Mouse (Mus musculus) brain, embryonic 14.5 days (tissue): ENCODE data around the gene Rps19bp1. TPM values are rescaled to one million over a fixed set of nuclear protein-coding genes. Genes with fewer than 3 reads are reported as not detected.
A peak's percentile ranks its signal among the peaks of the same experiment; 100 is the strongest.

ENCODE experiments used
- DNase-seq: peaks from one replicate; pipeline ENCODE4 v3.0.0-alpha.2; 2011; ENCODE audit warnings: low read depth
- CTCF ChIP-seq: fragments of 200-500 bp; IDR thresholded peaks from 2 replicates; pipeline ENCODE4 v1.5.1; 2012; ENCODE audit warnings: inconsistent platforms, mild to moderate bottlenecking, moderate library complexity, borderline replicate concordance; ENCODE audit not compliant: insufficient read depth, insufficient read length; ENCODE audit errors: extremely low read depth
- POLR2A ChIP-seq: fragments of 200-500 bp; IDR thresholded peaks from 2 replicates; pipeline ENCODE4 v1.6.1; 2012; ENCODE audit warnings: mild to moderate bottlenecking, inconsistent platforms, borderline replicate concordance; ENCODE audit not compliant: poor library complexity, insufficient read depth, insufficient read length, severe bottlenecking; ENCODE audit errors: extremely low read depth
- polyA plus RNA-seq: library from polyadenylated mRNA; depleted of rRNA; stranded (reverse); fragments of >200 nt; gene quantifications from 2 replicates; pipeline ENCODE4 v1.2.3, GENCODE M21; 2012; rRNA removed

Rps19bp1 gene
- polyA plus RNA-seq, 1 experiment, result 51.4 TPM

GRCm38 (mm10) chr15:80232331-80232730, 31.8 kb downstream of the Rps19bp1 start:
- no peak for DNase-seq
- no peak for TF ChIP-seq POLR2A
- TF ChIP-seq CTCF, result no peak

DNA sequence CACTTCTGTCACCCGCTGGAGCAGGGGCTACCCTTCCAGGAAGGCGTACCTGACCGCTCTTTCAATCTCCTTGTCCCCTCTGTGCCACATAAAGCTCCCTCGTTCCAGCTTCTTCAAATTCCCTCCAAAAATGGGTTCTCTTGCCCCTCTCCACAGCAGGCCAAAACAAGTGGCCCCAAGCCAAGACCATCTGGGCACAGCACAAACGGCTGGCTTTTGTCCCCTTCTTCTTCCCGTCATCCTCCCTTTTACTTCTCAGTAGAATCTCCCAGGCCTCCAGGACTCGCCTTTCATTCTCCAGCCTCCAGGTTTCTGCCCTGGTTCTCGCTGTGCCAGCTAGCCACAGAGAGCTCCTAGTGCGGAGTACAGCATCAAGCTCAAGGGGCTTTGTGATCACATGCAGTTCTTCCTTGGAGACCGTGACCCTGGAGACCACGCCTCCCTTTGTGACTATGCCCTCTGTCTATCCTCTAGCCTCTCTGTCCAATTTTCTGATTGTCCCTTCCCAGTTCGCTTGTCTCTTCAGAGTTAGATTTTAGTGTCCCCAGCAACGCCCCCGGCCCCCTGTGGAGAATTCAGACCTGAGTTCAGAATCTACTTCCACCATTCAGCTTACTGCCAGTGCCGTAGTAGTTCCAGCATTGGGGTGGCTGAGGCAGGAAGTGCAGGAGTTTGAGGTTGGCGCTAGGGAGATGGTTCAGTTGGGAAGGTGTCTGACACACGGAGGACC, 35.9 kb downstream of the Rps19bp1 start:
- TF ChIP-seq CTCF, result no peak
- no peak for TF ChIP-seq POLR2A
- DNase-seq, result peak; percentile 24

DNA sequence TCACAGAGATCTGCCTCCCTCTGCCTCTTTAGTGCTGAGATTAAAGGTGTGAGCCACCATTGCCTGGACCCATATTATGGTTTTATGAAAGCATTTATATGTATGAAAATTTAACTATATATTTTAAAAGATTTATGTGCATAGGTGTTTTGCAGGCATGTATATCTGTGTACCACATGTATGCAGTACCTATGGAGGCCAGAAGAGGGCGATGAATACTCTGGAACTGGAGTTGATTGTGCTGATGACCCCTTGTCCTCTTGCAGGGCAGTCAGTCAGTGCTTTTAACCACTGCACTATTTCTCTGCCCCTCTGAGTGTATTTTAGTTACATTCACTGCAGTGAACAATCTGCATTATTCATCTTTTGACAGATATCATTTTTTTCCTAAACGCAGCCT, 38.3 kb downstream of the Rps19bp1 start:
- DNase-seq, result peak; percentile 51
- TF ChIP-seq POLR2A (no peak), CTCF (peak; percentile 62; the same call in 1 of the 2 replicates)

DNA sequence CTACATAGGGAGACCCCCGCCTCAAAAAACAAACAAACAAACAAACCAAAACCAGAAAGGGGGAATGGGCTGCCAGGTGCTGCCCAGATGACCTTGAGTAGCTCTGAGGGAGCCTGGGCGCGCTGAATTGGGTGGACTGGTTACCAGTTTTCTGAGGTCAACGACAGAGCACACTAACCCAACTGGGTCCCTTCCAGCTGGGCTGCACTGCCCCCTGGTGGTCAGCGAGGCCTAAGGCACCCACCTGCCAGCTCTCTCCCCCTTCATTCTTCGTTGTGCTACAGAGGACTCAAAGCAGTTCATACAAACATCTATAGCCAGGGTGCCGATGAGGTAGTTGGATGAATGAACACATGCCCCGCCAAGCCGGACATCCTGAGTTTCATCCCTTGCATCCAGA, 38.9 kb downstream of the Rps19bp1 start:
- peak; percentile 60 for DNase-seq
- TF ChIP-seq CTCF (peak; percentile 90), POLR2A (no peak)

GRCm38 (mm10) chr15:80223751-80224150, 40.4 kb downstream of the Rps19bp1 start:
- DNase-seq, result no peak
- no peak for TF ChIP-seq CTCF
- TF ChIP-seq POLR2A, result no peak

- no peak for TF ChIP-seq POLR2A
- TF ChIP-seq CTCF, result no peak
- DNase-seq, result no peak
Observed at GRCm38 (mm10) chr15:80221031-80221430, 43.1 kb downstream of the Rps19bp1 start.

DNA sequence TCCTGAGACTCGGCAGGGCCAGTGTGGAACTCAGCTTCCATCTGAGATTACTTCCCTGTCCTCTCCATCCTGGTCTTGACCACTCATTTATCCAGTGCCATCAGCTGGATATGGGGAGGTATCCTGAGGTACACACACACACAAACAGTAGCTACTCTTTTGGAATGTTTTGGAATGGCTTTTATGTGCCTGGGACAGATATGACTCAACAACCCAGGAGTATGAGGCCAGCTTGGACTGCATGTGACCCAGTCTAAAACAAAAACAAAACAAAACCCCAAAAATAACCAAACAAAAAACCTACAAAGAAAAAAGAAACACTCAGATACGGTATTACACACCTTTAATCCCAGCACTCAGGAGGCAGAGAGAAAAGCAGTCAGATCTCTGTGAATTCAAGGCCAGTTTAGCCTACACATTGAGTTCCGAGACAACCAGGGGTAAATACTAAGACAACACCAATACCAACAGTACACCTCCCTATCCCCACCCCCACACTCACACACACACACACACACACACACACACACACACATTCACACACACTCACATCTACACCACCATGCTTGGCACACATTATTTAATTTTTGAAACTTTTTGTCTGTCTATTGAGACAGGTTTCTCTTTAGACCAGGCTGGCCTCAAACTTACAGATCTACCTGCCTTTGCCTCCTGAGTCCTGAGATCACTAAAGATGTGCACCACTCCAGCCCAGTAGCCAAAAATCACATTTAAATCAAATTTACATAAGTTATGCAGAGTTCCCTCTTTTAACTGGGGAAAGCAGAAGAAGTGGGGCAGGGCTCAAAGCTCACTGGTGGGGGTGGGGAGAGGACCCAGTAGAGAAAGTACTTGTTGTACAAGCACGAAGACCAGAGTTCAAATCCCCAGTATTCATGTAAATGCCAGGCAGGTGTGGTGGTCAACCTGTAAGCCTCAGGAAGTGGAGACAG, 44.1 kb downstream of the Rps19bp1 start:
- TF ChIP-seq CTCF (no peak), POLR2A (no peak)
- DNase-seq, result no peak

- peak; percentile 22 for DNase-seq
- TF ChIP-seq CTCF, result no peak
- no peak for TF ChIP-seq POLR2A
Observed at GRCm38 (mm10) chr15:80219211-80219610, 44.9 kb downstream of the Rps19bp1 start.

DNA sequence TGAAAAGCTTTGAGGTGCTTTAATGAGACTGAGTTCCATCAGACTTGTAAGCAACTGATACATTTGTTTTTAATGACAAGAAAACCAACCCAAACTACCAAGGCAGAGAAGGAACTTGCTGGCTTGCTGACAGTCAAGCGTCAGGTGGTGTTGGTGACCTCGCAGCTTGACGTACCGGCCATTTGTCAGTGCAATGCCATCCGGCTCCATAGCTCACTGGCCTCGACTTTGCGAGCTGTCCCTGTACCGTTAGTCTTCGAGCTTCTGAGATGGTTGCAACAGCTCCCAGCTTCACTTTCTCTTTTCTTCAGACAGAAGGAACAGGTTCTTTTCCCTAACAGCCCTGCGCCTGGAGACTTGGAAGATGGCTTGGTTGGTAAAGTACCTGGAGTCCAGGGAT, 46.6 kb downstream of the Rps19bp1 start:
- TF ChIP-seq CTCF, result no peak
- TF ChIP-seq POLR2A, result no peak
- DNase-seq, result no peak

DNA sequence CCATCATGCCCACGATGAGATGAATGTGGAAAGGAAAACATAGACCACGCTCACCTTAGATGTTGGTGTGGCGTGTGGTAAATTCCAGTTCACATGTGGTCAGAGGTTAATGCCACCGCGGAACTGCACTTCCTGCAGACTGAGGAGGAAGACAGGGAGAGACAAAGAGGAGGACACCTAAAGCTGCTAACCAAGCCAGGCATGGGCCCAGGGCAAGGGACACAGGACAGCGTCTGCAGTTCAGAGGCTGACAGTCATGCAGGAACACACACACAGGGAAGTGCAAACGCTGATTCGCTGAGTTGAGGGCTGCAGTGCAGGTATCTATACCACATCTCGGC, 47.7 kb downstream of the Rps19bp1 start:
- DNase-seq, result no peak
- no peak for TF ChIP-seq CTCF
- no peak for TF ChIP-seq POLR2A

GRCm38 (mm10) chr15:80215716-80216479, 48.2 kb downstream of the Rps19bp1 start:
- peak; percentile 39 for DNase-seq

GRCm38 (mm10) chr15:80213688-80214087, 50.4 kb downstream of the Rps19bp1 start:
- no peak for DNase-seq
- no peak for TF ChIP-seq POLR2A
- no peak for TF ChIP-seq CTCF

More at GRCm38 (mm10) chr15:80215716-80216479, 48.2 kb downstream of the Rps19bp1 start:
- TF ChIP-seq POLR2A (no peak), CTCF (peak; percentile 66)

Other genes starting within 250 kb of the Rps19bp1 start
- 12.3 and 16.8 TPM in 2 replicates for gene Pdgfb, start 249.3 kb downstream of the Rps19bp1 start, polyA plus RNA-seq
- 64.7 and 75.5 TPM in 2 replicates for gene Syngr1, start 173.0 kb downstream of the Rps19bp1 start, polyA plus RNA-seq
- 770 and 873 TPM in 2 replicates for gene Rpl3, start 172.4 kb downstream of the Rps19bp1 start, polyA plus RNA-seq
- gene Tab1, start 131.2 kb downstream of the Rps19bp1 start, polyA plus RNA-seq, result 49.3 and 55.3 TPM in 2 replicates
- 47.2 and 64.7 TPM in 2 replicates for gene Mgat3, start 90.6 kb downstream of the Rps19bp1 start, polyA plus RNA-seq
- 14.3 and 20.8 TPM in 2 replicates for gene Mief1, start 30.3 kb downstream of the Rps19bp1 start, polyA plus RNA-seq
- not detected in 2 replicates for gene AC140267.1, start 28.5 kb downstream of the Rps19bp1 start, polyA plus RNA-seq
- 236 and 364 TPM in 2 replicates for gene Atf4, start 9.1 kb downstream of the Rps19bp1 start, polyA plus RNA-seq
- 3.1 and 6.5 TPM in 2 replicates for gene Cacna1i, start 22.9 kb upstream of the Rps19bp1 start, polyA plus RNA-seq